ENCODE assay signal across 16 mouse cellular contexts in the genomic region with DNA sequence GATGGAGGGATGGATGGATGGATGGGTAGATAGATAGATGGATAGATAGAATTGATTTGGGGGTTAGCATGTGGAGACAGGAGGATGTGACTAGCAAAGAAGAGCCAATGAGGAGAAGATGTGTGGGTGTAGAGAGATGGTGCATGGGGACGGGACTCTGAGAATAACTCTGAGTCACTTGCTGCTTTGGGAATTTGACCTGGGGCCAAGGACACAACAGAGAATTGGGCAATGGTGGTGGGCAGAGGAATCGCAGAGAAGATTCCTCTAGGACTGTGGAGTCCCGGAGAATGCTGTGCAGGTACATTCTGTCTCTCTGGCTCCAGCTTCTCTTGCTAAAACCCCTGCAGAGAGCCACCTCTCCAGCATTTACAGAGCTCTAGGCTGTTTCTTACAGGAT. TPM values are rescaled to one million over a fixed set of nuclear protein-coding genes. Genes with fewer than 3 reads are reported as not detected.
A peak's percentile ranks its signal among the peaks of the same experiment; 100 is the strongest.
DNase-seq lines count a peak whose midpoint lies in the region; TF ChIP-seq lines count a peak whose summit lies in the region.
"Had no signal": no experiment of that assay in that cellular context is flagged by ENCODE, and none has a peak within 500 bp of the region (broad histone marks: within the 10 kb centered on the region; RNA-seq: fewer than 3 reads in every experiment).

No protein-coding gene starts in this region.

- H3K4me3 ChIP-seq in left cerebral cortex, adult 2 months, result no peak overlapping the region
- H3K4me3 ChIP-seq: erythroblast, embryonic 14.5 days; hindbrain, embryonic 15.5 days had no signal

- no peak for TF ChIP-seq CTCF in left cerebral cortex, adult 2 months (IDR thresholded peaks at IDR 0.05)

- intact Hi-C loops in left cerebral cortex, adult 2 months (cut with DNase I), result loop anchor here (2.0 to 5.0 kb wide), 2 partner anchors 87 to 119 kb away; no protein-coding TSS in a partner anchor
- intact Hi-C loops in left cerebral cortex, postnatal 4 days (cut with DNase I), result no loop called here

- peak; percentile 39 for DNase-seq in gastrocnemius, adult 18-20 months (ENCODE audit: low spot score)
- no peak for DNase-seq in gastrocnemius, postnatal 4 days (ENCODE audit: low spot score in 2 of 2)
- DNase-seq in left cerebral cortex, adult 2 months (ENCODE audit: extremely low spot score in 1 of 2, low spot score in 2 of 2), result peak; percentile 15 to 42
- no peak for DNase-seq in left cerebral cortex, postnatal 4 days
- peak; percentile 79 for DNase-seq in Muller cell, postnatal 12 days (ENCODE audit: inconsistent ontology term)
- peak; percentile 56 for DNase-seq in adrenal gland, postnatal 14 days
- DNase-seq in retina, postnatal 1 day, result no peak
- DNase-seq: cerebellum, adult 11 months; forebrain, postnatal 0 days; kidney, adult 18-20 months; kidney, postnatal 36 days; midbrain, embryonic 14.5 days; thymus, adult 18-20 months had no signal

- peak overlapping the region; percentile 65; the same call in 1 of the 2 replicates for H3K27ac ChIP-seq in left cerebral cortex, adult 2 months
- H3K27ac ChIP-seq: hindbrain, embryonic 15.5 days; liver, embryonic 14.5 days had no signal

RNA-seq across cellular contexts. Expression of gene Calml3, which starts 29.8 kb away (rescaled TPM):
- not detected for total RNA-seq in gastrocnemius, adult 18-20 months (2021)
- total RNA-seq in gastrocnemius, postnatal 4 days (2021), result under 1 TPM; 0.18 to 0.20 TPM
- not detected for total RNA-seq in left cerebral cortex, adult 2 months (2021)
- total RNA-seq in left cerebral cortex, postnatal 4 days (2021), result not detected
- not detected in 2 replicates for total RNA-seq in adrenal gland, postnatal 14 days (2021)
- total RNA-seq: forebrain, postnatal 0 days had no signal

Comparison
In these comparisons a context has a peak if more than half of its experiments do, and no peak if none do; other contexts are left out.
1. DNase-seq: peak in gastrocnemius, adult 18-20 months (single experiment), left cerebral cortex, adult 2 months (2 of 2), Muller cell, postnatal 12 days (single experiment) and adrenal gland, postnatal 14 days (single experiment); none in gastrocnemius, postnatal 4 days (0 of 2), left cerebral cortex, postnatal 4 days (single experiment) and retina, postnatal 1 day (single experiment).